Mouse (Mus musculus): Measurements from ENCODE around the gene Als2cl.

Gene Als2cl

GRCm38 (mm10) chr9:110915466-110915865, 35.8 kb downstream of the Als2cl start:
- no peak for DNase-seq (ENCODE audit: low read depth, low spot score)

- DNase-seq (ENCODE audit: low read depth, low spot score): no peak
Observed at GRCm38 (mm10) chr9:110916786-110917185, 37.1 kb downstream of the Als2cl start, which contains the start of gene Fam240a. Gene Fam240a, minus strand, starts transcription at chr9:110916861.

DNA sequence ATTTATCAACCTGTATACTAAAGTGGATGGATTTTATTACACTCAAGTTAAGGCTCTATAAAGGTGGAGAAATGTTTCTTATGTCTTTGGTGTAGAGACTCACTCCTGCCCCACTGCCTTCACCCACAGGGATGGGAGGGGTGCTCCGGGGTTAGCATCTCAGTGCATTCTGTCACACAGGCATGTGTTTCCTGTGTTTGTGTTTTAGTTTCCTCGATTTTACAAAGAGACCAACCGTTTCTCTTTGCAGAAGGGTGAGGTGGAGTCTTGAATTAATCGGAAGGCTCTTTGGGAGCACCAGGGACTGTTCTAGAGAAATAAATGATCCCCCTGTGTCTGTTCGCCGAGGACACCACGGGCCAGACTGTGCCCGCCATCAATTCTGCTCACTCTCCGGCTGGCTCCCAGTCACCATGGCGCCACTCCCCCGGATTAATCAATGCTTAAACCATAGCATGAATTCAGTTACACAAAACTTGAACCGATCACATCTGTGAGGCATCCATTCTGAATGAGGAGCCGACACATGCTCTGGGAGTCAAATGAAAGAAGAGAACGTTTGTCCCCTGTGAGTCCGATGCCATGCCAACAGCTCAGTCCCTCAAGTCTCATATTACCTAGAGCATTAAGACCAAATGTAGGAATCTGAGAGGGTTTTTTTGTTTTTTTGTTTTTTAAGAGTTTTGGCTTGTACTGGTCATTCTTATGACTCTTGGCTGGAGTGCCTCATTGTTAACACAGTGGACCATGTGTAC, 41.2 kb downstream of the Als2cl start:
- DNase-seq (ENCODE audit: low read depth, low spot score): no peak

DNA sequence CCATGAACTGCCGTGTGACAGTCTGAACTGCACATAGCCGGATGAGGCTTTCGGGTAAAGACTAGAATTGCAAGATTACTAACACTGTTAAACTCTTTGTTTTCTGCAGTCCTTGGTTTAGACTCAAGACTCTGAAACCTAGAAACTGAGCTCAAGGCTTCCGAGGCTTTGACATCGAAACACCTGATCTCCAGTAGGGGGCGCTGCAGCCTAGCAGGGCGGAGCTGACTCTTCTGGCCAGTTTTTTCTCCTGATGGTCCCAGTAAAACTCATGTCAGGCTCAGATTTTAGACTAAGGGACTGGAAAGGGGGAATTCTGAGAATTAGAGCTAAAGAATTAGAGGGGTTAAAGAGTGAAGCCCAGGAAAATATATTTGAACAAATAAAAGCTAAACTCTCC, 43.1 kb downstream of the Als2cl start:
- peak; percentile 72 for DNase-seq (ENCODE audit: low read depth, low spot score)

DNA sequence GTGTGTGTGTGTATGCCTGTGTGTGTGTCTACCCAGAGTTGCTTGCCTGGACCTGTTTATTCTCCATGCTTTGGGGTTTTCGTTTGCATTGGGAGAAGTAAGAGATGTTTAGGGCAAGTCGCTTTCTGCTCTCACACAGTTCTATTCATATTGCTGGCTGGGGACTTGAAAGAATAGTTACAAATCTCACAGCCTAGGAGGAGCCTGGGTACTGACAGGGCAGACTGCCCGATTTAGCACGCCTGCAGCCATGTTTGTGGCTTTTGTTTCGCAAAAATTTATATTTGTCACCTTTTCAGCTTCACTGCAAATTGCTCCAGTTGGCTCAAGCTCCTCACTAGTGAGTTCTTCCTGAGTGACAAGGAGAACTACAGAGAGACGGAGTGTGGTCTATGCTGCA, 51.9 kb downstream of the Als2cl start:
- no peak for DNase-seq (ENCODE audit: low read depth, low spot score)

DNA sequence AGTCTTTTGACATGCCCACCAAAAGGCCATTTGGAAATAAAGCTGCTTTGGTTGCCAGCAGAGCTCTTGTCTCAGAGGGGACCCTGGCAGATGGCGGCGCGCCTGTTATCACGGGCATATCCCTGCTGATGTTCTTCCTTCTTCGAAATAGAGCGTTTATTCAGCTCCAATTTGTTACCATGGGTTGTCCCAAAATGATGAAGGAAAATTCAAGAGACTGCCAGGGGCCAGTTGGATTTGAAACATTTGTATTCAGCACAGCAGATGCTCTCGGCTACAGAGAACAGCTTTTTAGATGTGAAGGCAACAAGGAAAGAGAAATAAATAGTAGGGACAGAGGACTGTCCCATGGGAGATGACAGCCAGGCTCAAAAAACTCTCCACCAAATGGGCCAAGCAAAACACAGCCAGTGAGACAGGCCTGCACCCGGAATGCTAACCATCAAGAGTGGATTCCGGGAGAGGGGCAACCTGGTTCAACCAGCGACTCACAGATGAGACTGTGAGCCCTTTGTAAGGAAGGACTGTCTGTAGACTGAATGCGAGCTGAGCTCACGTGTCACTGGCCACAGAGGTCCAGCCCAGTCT, 54.3 kb downstream of the Als2cl start:
- no peak for DNase-seq (ENCODE audit: low read depth, low spot score)

DNA sequence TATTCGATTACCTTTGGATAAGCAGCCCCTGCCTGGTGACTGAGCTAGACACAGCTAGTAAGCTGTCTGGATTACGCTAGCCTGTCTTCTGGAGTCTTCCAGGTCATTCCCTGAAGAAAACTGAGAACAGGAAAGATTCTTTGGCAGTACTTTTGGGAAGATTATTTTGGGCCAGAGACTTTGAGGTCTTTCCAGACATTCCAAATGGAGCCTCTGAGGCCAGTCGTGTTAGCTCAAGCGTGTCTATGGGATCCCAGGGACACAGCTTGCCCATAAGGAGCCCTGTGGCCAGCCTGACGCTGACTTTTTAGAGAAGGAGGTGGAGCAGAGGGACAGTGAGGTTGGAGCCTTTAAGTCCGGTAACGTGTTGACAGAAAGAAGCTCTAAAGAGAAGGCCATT, 56.3 kb downstream of the Als2cl start:
- DNase-seq (ENCODE audit: low read depth, low spot score): no peak

DNA sequence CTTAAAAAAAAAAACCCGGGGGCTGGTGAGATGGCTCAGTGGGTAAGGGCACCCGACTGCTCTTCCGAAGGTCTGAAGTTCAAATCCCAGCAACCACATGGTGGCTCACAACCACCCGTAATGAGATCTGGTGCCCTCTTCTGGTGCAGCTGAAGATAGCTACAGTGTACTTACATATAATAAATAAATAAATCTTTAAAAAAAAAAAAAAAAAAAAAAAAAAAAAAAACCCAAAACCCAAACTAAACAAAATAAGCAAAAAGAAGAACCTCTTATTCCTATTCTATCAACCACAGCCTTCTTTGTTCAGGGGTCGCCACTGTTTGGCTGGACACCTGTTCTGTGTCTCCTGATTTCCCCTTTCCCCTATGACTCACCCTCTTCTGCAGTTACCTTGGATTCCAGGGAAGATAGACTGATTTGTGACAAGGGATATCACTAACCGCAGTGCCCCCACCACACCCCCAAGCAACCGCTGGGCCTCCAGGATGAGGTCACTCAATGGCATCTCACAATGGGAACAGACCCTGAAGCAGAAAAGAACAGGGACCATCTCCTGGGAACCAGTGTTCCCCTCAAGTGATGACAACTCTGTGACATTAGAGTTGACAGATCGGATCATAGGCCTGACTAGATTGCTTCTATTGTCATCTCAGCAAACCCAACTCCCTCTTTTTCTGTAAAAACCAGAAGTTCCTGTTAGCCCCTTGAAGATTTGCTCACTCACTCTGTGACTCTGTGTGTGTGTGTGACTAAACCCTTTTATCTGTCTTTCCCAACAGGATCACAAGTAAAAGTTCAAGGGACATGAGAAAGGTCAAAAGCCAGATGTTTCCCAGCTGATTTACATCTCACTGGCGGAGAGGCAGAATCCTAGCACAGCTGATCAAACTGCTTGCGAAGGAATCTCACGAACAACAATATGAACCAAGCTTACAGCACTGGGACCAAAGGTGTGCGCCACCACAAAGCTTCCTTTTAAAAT, 58.1 kb downstream of the Als2cl start:
- DNase-seq (ENCODE audit: low read depth, low spot score): no peak

GRCm38 (mm10) chr9:110944265-110944664, 64.6 kb downstream of the Als2cl start:
- peak; percentile 49 for DNase-seq (ENCODE audit: low read depth, low spot score)

- DNase-seq (ENCODE audit: low read depth, low spot score): no peak
Observed at GRCm38 (mm10) chr9:110945343-110945742, 65.7 kb downstream of the Als2cl start.

DNA sequence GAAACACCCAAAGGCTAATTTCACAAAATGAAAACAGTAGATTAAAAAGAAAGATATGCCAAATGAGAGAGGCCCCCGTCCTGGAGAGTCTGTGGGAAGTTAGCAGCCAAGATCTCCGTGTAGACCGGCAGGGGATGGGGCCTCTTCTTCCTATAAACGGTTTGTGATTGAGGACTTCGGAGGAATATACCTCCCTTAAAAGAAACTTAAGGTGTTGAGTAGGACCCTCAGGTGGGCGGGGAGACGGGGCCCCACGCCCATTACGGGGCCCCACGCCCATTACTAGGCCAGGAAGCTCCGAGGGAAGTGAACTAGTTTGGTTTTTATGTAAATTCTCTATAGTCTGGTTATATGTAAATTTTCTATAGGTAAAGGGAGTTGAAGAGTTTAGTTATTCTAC, 66.3 kb downstream of the Als2cl start, which contains the start of gene Tdgf1:
TSS of gene Tdgf1 (minus strand) at position 233 of the 400 bp plus-strand sequence.
- no peak for DNase-seq (ENCODE audit: low read depth, low spot score)

- peak; percentile 8 for DNase-seq (ENCODE audit: low read depth, low spot score)
Observed at GRCm38 (mm10) chr9:110946548-110947044, 66.9 kb downstream of the Als2cl start.

DNA sequence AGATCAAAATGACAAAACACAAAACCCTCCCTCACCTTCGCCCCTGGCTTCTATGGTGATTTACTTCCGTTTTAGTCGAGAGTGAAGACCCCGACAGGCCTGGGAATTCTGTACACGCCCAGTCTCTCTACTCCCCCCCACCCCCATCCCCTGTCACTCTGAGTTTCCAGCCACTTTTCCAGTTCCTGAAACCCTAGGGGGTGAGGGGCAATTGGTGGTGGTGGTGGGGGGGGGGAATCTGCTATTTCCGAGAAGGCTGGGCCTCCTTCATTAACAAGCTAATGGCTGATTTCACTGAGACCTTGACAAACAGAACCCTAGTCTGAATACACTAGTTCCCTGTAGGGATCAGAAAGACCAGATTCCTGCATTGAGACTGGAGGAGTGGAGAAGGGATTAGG, 67.6 kb downstream of the Als2cl start:
- DNase-seq (ENCODE audit: low read depth, low spot score): no peak

DNA sequence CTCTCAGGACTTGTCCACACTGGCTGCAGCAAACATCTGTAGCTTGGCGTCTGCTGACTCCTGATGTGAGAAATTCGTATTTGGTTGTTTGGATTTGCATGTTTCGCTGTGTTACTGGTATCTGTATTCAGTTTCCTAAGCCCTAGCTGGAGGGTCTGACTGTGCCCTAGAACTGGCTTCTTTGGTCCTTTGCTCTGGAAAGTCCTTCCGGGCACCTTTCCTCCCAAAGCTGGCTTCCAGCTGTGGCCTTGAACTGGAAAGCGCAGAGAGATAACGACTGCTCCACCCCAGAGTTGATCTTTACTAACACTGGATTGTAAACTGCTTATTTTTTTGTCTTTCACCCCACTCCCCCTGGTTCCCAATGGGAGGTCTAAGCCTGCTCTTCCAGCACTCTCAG, 68.2 kb downstream of the Als2cl start:
- no peak for DNase-seq (ENCODE audit: low read depth, low spot score)

DNA sequence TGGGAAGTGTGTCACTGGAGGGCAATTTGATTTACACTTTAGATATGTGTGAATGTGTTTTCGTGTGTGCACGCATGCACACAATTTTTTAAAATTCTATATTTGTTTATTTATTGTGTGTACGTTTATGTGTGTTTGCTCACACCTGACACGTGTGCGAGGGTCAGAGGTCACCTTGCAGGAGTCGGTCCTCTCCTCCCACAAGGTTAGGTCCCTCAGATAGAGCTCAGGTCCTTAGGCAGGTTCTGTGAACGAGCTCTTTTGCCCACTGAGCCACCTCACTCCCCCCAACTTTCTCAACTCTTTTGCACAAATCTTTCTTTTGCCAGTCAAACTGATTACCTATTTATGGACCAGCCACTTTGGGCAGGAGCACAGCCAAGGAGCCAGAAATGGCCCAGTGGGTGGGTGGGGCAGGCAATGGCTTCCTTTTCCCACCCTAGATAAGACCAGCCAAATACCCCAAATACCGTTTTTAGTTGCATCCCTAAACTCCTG, 69.2 kb downstream of the Als2cl start:
- DNase-seq (ENCODE audit: low read depth, low spot score): no peak

DNA sequence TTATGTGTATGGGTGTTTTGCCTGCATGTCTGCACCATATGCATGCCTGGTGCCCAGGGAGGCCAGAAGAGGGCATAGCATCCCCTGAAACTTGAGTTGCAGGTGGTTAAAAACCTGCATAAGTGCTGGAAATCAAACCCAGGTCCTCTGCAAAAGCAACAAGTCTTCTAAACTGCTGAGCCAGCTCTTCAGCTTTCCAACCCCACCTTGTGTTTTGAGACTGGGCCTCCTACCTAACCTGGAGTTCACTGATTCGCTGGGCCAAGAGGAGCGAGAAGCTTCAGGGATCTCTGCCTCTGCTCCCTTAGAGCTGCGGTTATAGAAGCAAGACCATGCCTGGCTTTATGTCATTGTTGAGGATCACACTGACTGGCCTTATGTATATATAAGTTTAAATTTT, 70.4 kb downstream of the Als2cl start:
- no peak for DNase-seq (ENCODE audit: low read depth, low spot score)

Data from forelimb bud, embryonic 11.5 days (tissue).